Mouse (Mus musculus): Measurements from ENCODE around the gene Kpna7. TPM values are rescaled to one million over a fixed set of nuclear protein-coding genes. Genes with fewer than 3 reads are reported as not detected.
"Not testable (repeated sequence)": the region's sequence is repeated elsewhere in the genome, so short reads cannot be mapped to it uniquely, and the experiment has no call there.

Gene Kpna7
- polyA plus RNA-seq, 1 experiment from 2014 or later: not detected

- Histone ChIP-seq H3K9ac (replicated peaks; ENCODE audit: low read depth, low read length) (no peak overlapping the region), H3K27ac (ENCODE audit: low read length) (no peak overlapping the region), H3K4me3 (replicated peaks; ENCODE audit: low read length) (no peak overlapping the region), H3K27me3 (replicated peaks; ENCODE audit: control insufficient read depth, insufficient read depth, low read length) (no peaks in the 10 kb centered on the region), H3K4me1 (replicated peaks; ENCODE audit: control insufficient read depth, insufficient read depth, low read length) (0 out of 2 replicates have a peak, but pooled peaks cover 8% of the 10 kb centered on the region), H3K9me3 (ENCODE audit: control insufficient read depth, low read length) (no peaks in the 10 kb centered on the region), H3K36me3 (ENCODE audit: control insufficient read depth, insufficient read depth) (no peaks in the 10 kb centered on the region), H3K4me2 (ENCODE audit: low read length) (no peak overlapping the region)
- WGBS: 71% methylated on average over 2 of the region's 2 CpGs
- no peak for ATAC-seq
These were observed 24.3 kb downstream of the Kpna7 start for GRCm38 (mm10) chr5:145059524-145059923.

- no peak overlapping the region for H3K9ac ChIP-seq (replicated peaks; ENCODE audit: low read depth, low read length)
- WGBS: 87% methylated on average over 7 of the region's 7 CpGs
- no peak overlapping the region for H3K4me3 ChIP-seq (replicated peaks; ENCODE audit: low read length)
- no peak overlapping the region for H3K27ac ChIP-seq (ENCODE audit: low read length)
- H3K4me1 ChIP-seq (replicated peaks; ENCODE audit: control insufficient read depth, insufficient read depth, low read length): 0 out of 2 replicates have a peak, but pooled peaks cover 8% of the 10 kb centered on the region
- no peak for ATAC-seq
- H3K36me3 ChIP-seq (ENCODE audit: control insufficient read depth, insufficient read depth): no peaks in the 10 kb centered on the region
- no peak overlapping the region for H3K4me2 ChIP-seq (ENCODE audit: low read length)
- no peaks in the 10 kb centered on the region for H3K27me3 ChIP-seq (replicated peaks; ENCODE audit: control insufficient read depth, insufficient read depth, low read length)
- no peaks in the 10 kb centered on the region for H3K9me3 ChIP-seq (ENCODE audit: control insufficient read depth, low read length)
These were observed 25.1 kb downstream of the Kpna7 start for GRCm38 (mm10) chr5:145058722-145059121.

- peak; percentile 73 for ATAC-seq
- H3K27me3 ChIP-seq (replicated peaks; ENCODE audit: control insufficient read depth, insufficient read depth, low read length): no peaks in the 10 kb centered on the region
- H3K4me2 ChIP-seq (ENCODE audit: low read length): no peak overlapping the region
- 18% methylated on average over 8 of the region's 8 CpGs for whole genome bisulfite sequencing
- H3K36me3 ChIP-seq (ENCODE audit: control insufficient read depth, insufficient read depth): no peaks in the 10 kb centered on the region
- H3K4me3 ChIP-seq (replicated peaks; ENCODE audit: low read length): no peak overlapping the region
- H3K9ac ChIP-seq (replicated peaks; ENCODE audit: low read depth, low read length): no peak overlapping the region
- no peaks in the 10 kb centered on the region for H3K9me3 ChIP-seq (ENCODE audit: control insufficient read depth, low read length)
- 0 out of 2 replicates have a peak, but pooled peaks cover 8% of the 10 kb centered on the region for H3K4me1 ChIP-seq (replicated peaks; ENCODE audit: control insufficient read depth, insufficient read depth, low read length)
- H3K27ac ChIP-seq (ENCODE audit: low read length): no peak overlapping the region
These were observed 25.9 kb downstream of the Kpna7 start for GRCm38 (mm10) chr5:145057907-145058306.

- not testable (repeated sequence) for H3K36me3 ChIP-seq (ENCODE audit: control insufficient read depth, insufficient read depth); ATAC-seq
These were observed 29.6 kb downstream of the Kpna7 start for GRCm38 (mm10) chr5:145054187-145054586.

GRCm38 (mm10) chr5:145042690-145043089, 41.1 kb downstream of the Kpna7 start, which contains the start of gene 1700018F24Rik:
Gene 1700018F24Rik, plus strand, starts transcription at chr5:145042990.
- WGBS: 81% methylated on average over 3 of the region's 3 CpGs
- H3K9ac ChIP-seq (replicated peaks; ENCODE audit: low read depth, low read length); H3K27me3 ChIP-seq (replicated peaks; ENCODE audit: control insufficient read depth, insufficient read depth, low read length); H3K4me1 ChIP-seq (replicated peaks; ENCODE audit: control insufficient read depth, insufficient read depth, low read length); H3K9me3 ChIP-seq (ENCODE audit: control insufficient read depth, low read length); H3K36me3 ChIP-seq (ENCODE audit: control insufficient read depth, insufficient read depth); H3K27ac ChIP-seq (ENCODE audit: low read length); ATAC-seq; H3K4me3 ChIP-seq (replicated peaks; ENCODE audit: low read length); H3K4me2 ChIP-seq (ENCODE audit: low read length): not testable (repeated sequence)

More at GRCm38 (mm10) chr5:145054187-145054586, 29.6 kb downstream of the Kpna7 start:
- not testable (repeated sequence) for H3K4me3 ChIP-seq (replicated peaks; ENCODE audit: low read length); H3K4me1 ChIP-seq (replicated peaks; ENCODE audit: control insufficient read depth, insufficient read depth, low read length); H3K9ac ChIP-seq (replicated peaks; ENCODE audit: low read depth, low read length); H3K27ac ChIP-seq (ENCODE audit: low read length); H3K27me3 ChIP-seq (replicated peaks; ENCODE audit: control insufficient read depth, insufficient read depth, low read length); H3K4me2 ChIP-seq (ENCODE audit: low read length); H3K9me3 ChIP-seq (ENCODE audit: control insufficient read depth, low read length)
- 89% methylated on average over 3 of the region's 3 CpGs for WGBS

GRCm38 (mm10) chr5:145041628-145042027, 42.2 kb downstream of the Kpna7 start:
- Histone ChIP-seq H3K9ac (replicated peaks; ENCODE audit: low read depth, low read length) (no peak overlapping the region), H3K27ac (ENCODE audit: low read length) (no peak overlapping the region), H3K4me2 (ENCODE audit: low read length) (no peak overlapping the region), H3K36me3 (ENCODE audit: control insufficient read depth, insufficient read depth) (no peaks in the 10 kb centered on the region), H3K9me3 (ENCODE audit: control insufficient read depth, low read length) (no peaks in the 10 kb centered on the region), H3K4me1 (replicated peaks; ENCODE audit: control insufficient read depth, insufficient read depth, low read length) (no peaks in the 10 kb centered on the region), H3K4me3 (replicated peaks; ENCODE audit: low read length) (no peak overlapping the region), H3K27me3 (replicated peaks; ENCODE audit: control insufficient read depth, insufficient read depth, low read length) (no peaks in the 10 kb centered on the region)
- no peak for ATAC-seq
- WGBS: 45% methylated on average over 4 of the region's 4 CpGs

- H3K27me3 ChIP-seq (replicated peaks; ENCODE audit: control insufficient read depth, insufficient read depth, low read length); H3K4me1 ChIP-seq (replicated peaks; ENCODE audit: control insufficient read depth, insufficient read depth, low read length); H3K4me3 ChIP-seq (replicated peaks; ENCODE audit: low read length); H3K4me2 ChIP-seq (ENCODE audit: low read length); H3K9ac ChIP-seq (replicated peaks; ENCODE audit: low read depth, low read length); H3K9me3 ChIP-seq (ENCODE audit: control insufficient read depth, low read length); H3K36me3 ChIP-seq (ENCODE audit: control insufficient read depth, insufficient read depth); H3K27ac ChIP-seq (ENCODE audit: low read length); ATAC-seq: not testable (repeated sequence)
- 69% methylated on average over 5 of the region's 5 CpGs for WGBS
These were observed 51.4 kb downstream of the Kpna7 start, which contains the start of gene Gm4871 for GRCm38 (mm10) chr5:145032391-145032790. Gene Gm4871, minus strand, starts transcription at chr5:145032754.

- not testable (repeated sequence) for H3K36me3 ChIP-seq (ENCODE audit: control insufficient read depth, insufficient read depth); H3K4me1 ChIP-seq (replicated peaks; ENCODE audit: control insufficient read depth, insufficient read depth, low read length); H3K4me3 ChIP-seq (replicated peaks; ENCODE audit: low read length); H3K9ac ChIP-seq (replicated peaks; ENCODE audit: low read depth, low read length); H3K4me2 ChIP-seq (ENCODE audit: low read length); H3K9me3 ChIP-seq (ENCODE audit: control insufficient read depth, low read length); ATAC-seq; H3K27ac ChIP-seq (ENCODE audit: low read length); H3K27me3 ChIP-seq (replicated peaks; ENCODE audit: control insufficient read depth, insufficient read depth, low read length)
- 100% methylated on average over 1 of the region's 1 CpGs for WGBS
These were observed 53.4 kb downstream of the Kpna7 start for GRCm38 (mm10) chr5:145030476-145030875.

- not testable (repeated sequence) for H3K36me3 ChIP-seq (ENCODE audit: control insufficient read depth, insufficient read depth); H3K27ac ChIP-seq (ENCODE audit: low read length); ATAC-seq; H3K9ac ChIP-seq (replicated peaks; ENCODE audit: low read depth, low read length); H3K4me2 ChIP-seq (ENCODE audit: low read length); H3K4me3 ChIP-seq (replicated peaks; ENCODE audit: low read length); H3K4me1 ChIP-seq (replicated peaks; ENCODE audit: control insufficient read depth, insufficient read depth, low read length); H3K27me3 ChIP-seq (replicated peaks; ENCODE audit: control insufficient read depth, insufficient read depth, low read length); H3K9me3 ChIP-seq (ENCODE audit: control insufficient read depth, low read length)
- 84% methylated on average over 1 of the region's 1 CpGs for WGBS
These were observed 63.1 kb downstream of the Kpna7 start for GRCm38 (mm10) chr5:145020712-145021111.

GRCm38 (mm10) chr5:145020254-145020653, 63.6 kb downstream of the Kpna7 start:
- H3K27me3 ChIP-seq (replicated peaks; ENCODE audit: control insufficient read depth, insufficient read depth, low read length); H3K9me3 ChIP-seq (ENCODE audit: control insufficient read depth, low read length); H3K4me2 ChIP-seq (ENCODE audit: low read length); H3K4me3 ChIP-seq (replicated peaks; ENCODE audit: low read length); ATAC-seq; H3K36me3 ChIP-seq (ENCODE audit: control insufficient read depth, insufficient read depth); H3K27ac ChIP-seq (ENCODE audit: low read length); H3K9ac ChIP-seq (replicated peaks; ENCODE audit: low read depth, low read length); H3K4me1 ChIP-seq (replicated peaks; ENCODE audit: control insufficient read depth, insufficient read depth, low read length): not testable (repeated sequence)
- 29% methylated on average over 1 of the region's 1 CpGs for WGBS
